ENCODE assay signal across 16 mouse cellular contexts in the genomic region with DNA sequence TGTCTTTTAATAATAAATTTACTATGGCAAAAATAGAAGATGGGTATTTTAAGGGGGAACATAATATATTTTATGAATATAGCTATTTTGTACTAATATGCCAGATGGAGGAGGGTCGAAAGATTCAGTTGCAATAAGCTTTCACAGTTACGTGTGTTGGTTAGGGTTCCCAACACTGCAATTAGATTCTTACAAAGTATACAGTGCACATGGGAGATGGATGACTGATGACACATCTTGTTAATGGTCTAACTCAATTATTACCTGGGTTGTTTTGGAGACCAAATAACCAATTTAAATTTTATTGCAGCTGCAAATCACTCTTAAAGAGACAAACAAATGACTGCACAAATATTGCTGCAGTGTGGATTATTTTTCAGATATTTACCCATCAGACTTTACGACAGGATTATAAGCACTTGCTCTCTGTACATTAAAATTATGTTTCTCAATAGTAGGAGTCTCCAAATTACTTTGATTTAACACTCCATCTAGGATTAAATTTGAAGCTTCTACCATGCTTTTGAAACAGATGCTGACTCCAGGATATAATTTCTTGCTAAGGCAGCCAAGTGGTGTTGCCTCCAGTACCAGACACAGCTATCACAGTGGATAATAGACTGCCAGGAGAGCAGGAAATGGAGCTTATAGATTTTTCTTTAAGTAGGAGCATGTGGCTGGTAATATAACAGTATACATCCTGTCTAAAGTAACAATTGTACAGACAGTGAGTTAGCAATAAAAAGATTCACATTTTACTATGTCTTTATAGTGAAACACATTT.
"Had no signal": no experiment of that assay in that cellular context is flagged by ENCODE, and none has a peak within 500 bp of the region (broad histone marks: within the 10 kb centered on the region; RNA-seq: fewer than 3 reads in every experiment).

No protein-coding gene starts in this region.

- H3K9ac ChIP-seq: liver, embryonic 12.5 days; liver, embryonic 14.5 days; lung, embryonic 14.5 days; midbrain, embryonic 12.5 days; stomach, embryonic 15.5 days had no signal

- H3K36me3 ChIP-seq: liver, embryonic 12.5 days; midbrain, embryonic 10.5 days; midbrain, embryonic 12.5 days; stomach, embryonic 15.5 days had no signal

- H3K4me3 ChIP-seq: liver, embryonic 12.5 days; midbrain, embryonic 10.5 days; midbrain, embryonic 12.5 days; myocyte; stomach, embryonic 15.5 days had no signal

- H3K9me3 ChIP-seq: liver, embryonic 12.5 days; midbrain, embryonic 10.5 days; midbrain, embryonic 12.5 days; stomach, embryonic 15.5 days had no signal

- ATAC-seq: liver, embryonic 12.5 days had no signal

- DNase-seq: lung, adult 18-20 months; lung, embryonic 14.5 days; lung, postnatal 10 days; lung, postnatal 4 days; midbrain, embryonic 14.5 days; right cerebral cortex, postnatal 14 days; thymus, adult 2 months; thymus, postnatal 14 days; thymus, postnatal 36 days had no signal

- H3K4me1 ChIP-seq: liver, embryonic 12.5 days; midbrain, embryonic 10.5 days; midbrain, embryonic 12.5 days; stomach, embryonic 15.5 days had no signal

- H3K27ac ChIP-seq: liver, embryonic 12.5 days; liver, embryonic 14.5 days; midbrain, embryonic 10.5 days; midbrain, embryonic 12.5 days; stomach, embryonic 15.5 days; stomach, postnatal 0 days had no signal

- H3K4me2 ChIP-seq: liver, embryonic 12.5 days; lung, embryonic 14.5 days; midbrain, embryonic 12.5 days; stomach, embryonic 15.5 days had no signal

- H3K27me3 ChIP-seq: liver, embryonic 12.5 days; midbrain, embryonic 12.5 days; stomach, embryonic 15.5 days had no signal
